Mouse (Mus musculus): Measurements from ENCODE around the gene Zfp654.

Zfp654 gene

GRCm38 (mm10) chr16:64766696-64767300, 84.7 kb downstream of the Zfp654 start:
- DNase-seq (ENCODE audit: extremely low spot score): no peak

GRCm38 (mm10) chr16:64759245-64759626, 92.2 kb downstream of the Zfp654 start:
- DNase-seq (ENCODE audit: extremely low spot score): no peak

- DNase-seq (ENCODE audit: extremely low spot score): no peak
Measured at GRCm38 (mm10) chr16:64758561-64759244, 92.7 kb downstream of the Zfp654 start.

DNA sequence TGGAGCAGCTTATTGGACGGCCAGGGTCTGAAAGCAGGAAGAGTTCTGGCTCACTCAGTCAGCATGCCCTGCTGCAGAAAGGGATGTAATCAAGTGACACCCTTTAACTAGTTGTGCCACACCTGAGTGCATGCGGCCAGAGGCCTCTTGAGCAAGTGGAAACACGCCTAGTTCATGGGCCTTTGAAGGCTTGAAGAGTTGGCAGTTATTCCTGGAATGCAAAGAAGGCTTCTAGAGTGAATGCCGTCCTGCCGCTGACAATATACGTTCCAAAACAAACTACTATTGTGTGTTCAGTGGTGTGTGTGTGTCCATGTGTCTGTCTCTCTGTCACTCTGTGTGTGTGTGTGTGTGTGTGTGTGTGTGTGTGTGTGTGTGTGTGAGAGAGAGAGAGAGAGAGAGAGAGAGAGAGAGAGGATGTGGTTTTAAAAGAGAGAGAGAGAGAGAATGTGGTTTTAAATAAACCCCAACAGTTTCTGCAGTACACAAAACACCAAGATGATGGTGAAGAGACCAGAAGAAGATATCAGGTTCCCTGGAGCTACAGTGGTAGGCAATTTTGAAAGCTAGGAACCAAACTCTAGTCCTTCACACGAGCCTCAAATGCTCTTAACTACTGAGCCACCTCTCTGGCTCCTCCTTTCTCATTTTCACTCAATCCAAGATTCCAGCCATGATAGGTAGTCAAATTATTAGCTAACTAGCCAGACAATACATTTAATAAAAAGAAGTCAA, 93.6 kb downstream of the Zfp654 start:
- no peak for DNase-seq (ENCODE audit: extremely low spot score)

GRCm38 (mm10) chr16:64756321-64756720, 95.1 kb downstream of the Zfp654 start:
- no peak for DNase-seq (ENCODE audit: extremely low spot score)

GRCm38 (mm10) chr16:64754743-64755139, 96.7 kb downstream of the Zfp654 start:
- DNase-seq (ENCODE audit: extremely low spot score): peak; percentile 39

GRCm38 (mm10) chr16:64753990-64754742, 97.3 kb downstream of the Zfp654 start:
- DNase-seq (ENCODE audit: extremely low spot score): no peak

DNA sequence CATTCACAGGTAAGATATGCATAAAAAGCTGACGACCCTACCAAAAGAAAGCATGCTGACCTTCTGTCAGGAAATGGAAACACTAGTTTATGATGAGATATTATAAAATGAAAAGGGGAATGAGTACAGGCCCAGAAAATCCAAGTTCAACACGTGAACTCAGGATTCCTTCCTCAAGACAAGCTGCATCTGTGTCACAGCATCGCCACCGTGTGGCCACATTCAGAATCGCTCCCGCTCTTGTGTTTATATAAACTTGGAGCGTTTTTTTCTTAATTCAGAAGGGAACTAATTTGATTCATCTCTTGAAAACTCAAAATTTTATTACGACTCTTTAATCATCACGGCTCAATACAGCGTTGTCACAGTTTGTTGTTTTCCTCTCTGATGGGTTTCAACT, 103.2 kb downstream of the Zfp654 start:
- peak; percentile 64 for DNase-seq (ENCODE audit: extremely low spot score)

DNA sequence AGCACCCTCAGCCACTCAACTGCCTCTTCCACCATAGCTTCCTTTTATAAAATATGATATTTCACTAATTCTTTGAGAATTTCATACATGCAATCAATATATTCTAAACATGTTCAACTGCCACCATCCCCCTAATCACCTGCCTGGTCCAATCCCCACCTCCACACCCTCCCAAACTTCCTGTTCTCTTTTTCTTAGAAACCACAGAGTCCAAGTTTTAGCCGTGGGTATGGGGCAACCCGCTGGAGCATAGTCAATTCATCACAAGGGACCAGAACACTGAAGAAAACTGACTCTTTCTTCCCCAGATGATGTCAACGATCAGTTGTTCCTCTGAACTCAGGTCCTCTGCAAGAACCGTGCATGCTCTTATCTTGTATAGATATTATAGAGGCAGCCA, 106.4 kb downstream of the Zfp654 start:
- no peak for DNase-seq (ENCODE audit: extremely low spot score)

GRCm38 (mm10) chr16:64737289-64737688, 114.2 kb downstream of the Zfp654 start:
- no peak for DNase-seq (ENCODE audit: extremely low spot score)

Data from embryo, embryonic 9.5 days (tissue).